Mouse (Mus musculus): ENCODE measurements around the gene Spc25.

Gene Spc25

DNA sequence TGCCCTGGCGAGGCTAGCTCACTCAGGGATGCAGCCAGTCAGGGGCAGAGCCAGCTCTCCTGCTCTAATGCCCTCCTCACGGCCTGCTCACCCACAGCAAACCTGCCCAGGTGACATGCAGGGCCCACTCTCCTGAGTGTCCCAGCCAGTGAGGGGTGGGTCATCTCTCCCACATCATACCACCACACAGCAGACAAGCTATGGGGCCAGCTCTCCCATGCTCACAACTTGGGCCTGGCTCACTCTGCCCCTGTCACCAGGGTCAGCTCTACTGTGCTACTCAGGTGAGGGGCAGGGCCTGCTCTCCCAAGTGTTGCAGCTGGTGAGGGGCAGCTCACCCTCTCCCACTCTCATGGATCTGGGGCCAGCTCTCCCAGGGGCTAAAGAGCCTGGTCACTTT, 18.0 kb downstream of the Spc25 start:
- no peak for DNase-seq (ENCODE audit: low spot score)

DNA sequence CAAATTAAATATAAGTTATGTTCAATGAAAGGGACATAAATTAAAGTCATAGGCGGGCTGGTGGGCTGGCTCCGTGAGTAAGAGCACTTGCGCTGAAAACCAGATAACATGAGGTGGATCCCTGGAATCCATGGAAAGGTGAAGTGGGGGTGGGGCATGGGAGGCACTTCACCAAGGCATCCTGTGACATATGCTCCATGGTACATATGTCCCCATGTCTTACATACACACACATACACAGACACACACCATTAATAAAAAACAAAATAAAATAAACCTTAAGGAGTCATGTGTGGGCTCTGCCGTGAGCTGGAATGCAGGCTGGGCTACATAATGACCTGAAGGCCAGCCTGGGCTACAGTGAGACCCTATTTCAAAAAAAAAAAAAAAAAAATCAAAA, 26.3 kb downstream of the Spc25 start:
- no peak for DNase-seq (ENCODE audit: low spot score)

DNA sequence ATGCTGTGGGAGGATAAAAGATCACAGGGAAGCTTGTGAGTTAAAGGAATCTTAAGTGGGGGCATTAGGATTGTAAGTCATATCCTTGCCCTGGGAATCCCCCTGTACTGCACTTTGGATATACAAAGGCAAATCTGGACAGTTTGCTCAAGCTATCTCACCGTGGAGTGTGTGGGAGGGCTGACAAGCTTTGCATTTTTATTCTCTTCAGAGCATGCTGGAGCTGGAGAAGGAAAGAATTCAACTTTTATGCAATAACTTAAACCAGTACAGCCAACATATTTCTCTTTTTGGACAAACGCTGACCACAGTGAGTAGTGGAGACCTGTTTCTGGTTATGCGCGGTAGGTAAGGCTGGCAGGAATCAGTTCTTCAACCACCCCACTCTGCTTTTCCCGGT, 30.7 kb downstream of the Spc25 start:
- no peak for DNase-seq (ENCODE audit: low spot score)

- DNase-seq (ENCODE audit: low spot score): no peak
Observed at GRCm38 (mm10) chr2:69170395-69171077, 35.5 kb downstream of the Spc25 start.

- no peak for DNase-seq (ENCODE audit: low spot score)
Observed at GRCm38 (mm10) chr2:69158907-69159306, 47.1 kb downstream of the Spc25 start.

- DNase-seq (ENCODE audit: low spot score): no peak
Observed at GRCm38 (mm10) chr2:69156283-69156682, 49.7 kb downstream of the Spc25 start.

DNA sequence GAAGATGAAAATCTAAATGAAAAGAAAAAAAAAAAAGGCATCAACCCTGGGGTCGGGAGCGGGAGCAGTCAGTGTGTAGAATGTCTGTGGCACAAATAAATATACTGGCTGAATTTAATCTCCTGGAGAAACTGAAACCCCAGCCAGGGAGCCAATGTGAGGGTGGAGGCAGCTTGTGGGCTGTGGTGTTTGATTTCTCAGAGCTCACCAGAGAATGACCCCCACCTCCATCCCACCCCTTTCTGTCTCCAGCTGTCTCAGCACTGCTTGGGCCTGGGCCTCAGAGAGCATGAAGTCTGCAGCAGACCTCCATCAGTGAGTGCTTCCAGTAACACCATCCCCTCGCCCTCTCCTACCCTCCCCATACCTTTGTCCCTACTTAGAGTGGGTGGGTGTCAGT, 50.1 kb downstream of the Spc25 start:
- DNase-seq (ENCODE audit: low spot score): no peak

DNA sequence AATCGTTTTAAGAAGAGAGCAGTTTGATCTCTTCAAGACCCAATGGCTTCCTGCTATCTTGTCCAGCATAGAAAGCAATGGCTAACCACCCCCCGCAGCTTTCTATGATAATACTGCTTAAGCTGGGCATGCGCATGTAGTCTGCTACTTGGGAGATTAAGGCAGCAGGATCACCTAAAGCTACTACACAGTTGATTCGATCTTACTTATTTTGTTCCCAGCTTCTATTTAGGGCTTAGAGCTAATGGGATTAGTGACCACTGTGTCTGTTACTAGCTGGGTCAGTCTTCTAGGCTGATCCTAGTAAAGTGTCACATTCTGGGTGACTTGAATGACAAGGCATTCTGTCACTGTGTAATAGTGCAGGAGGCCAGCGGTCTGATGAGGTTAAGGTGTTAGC, 55.2 kb downstream of the Spc25 start:
- DNase-seq (ENCODE audit: low spot score): peak; percentile 27

- no peak for DNase-seq (ENCODE audit: low spot score)
Observed at GRCm38 (mm10) chr2:69149154-69149553, 56.8 kb downstream of the Spc25 start.

- DNase-seq (ENCODE audit: low spot score): no peak
Observed at GRCm38 (mm10) chr2:69148691-69149090, 57.3 kb downstream of the Spc25 start.

All from retina, embryonic 14.5 days (tissue).